Mouse (Mus musculus): ENCODE data around the gene Nup85.

DNA sequence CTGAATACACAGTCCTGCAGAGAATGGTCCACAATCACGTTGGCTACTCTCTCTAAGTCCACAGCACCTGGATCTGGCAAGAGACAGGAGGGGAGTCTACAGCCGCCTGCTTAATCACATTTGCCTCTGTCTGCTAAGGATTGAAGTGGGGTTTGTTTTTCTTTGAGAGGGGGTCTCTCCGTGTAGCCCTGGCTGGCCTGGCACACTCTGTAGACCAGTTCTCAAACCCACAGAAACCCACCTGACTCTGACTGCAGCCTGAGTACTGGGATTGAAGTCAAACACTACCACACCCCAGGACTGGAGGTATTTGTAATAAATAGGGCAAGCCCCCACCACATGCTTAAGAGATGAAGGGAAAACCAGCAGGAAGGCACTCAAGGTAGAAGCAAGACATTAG is 45.3 kb downstream of the Nup85 start:
- TF ChIP-seq POLR2A (IDR thresholded peaks at IDR 0.05; ENCODE audit: borderline replicate concordance, control insufficient read depth, low read depth, low read length) (no peak), CTCF (IDR thresholded peaks at IDR 0.05; ENCODE audit: control insufficient read depth, insufficient read depth, low read length) (no peak)
